Mouse (Mus musculus): ENCODE results near the gene Pclo.
"Not testable (repeated sequence)": the region's sequence is repeated elsewhere in the genome, so short reads cannot be mapped to it uniquely, and the experiment has no call there.

Pclo gene

GRCm38 (mm10) chr5:14691995-14692394 is 177.3 kb downstream of the Pclo start:
- DNase-seq, result no peak

- no peak for DNase-seq
These were observed 182.0 kb downstream of the Pclo start for GRCm38 (mm10) chr5:14696745-14697144.

- DNase-seq, result no peak
These were observed 186.2 kb downstream of the Pclo start for GRCm38 (mm10) chr5:14700900-14701299.

- DNase-seq, result no peak
These were observed 190.7 kb downstream of the Pclo start for GRCm38 (mm10) chr5:14705423-14705822.

- DNase-seq, result no peak
These were observed 192.6 kb downstream of the Pclo start for GRCm38 (mm10) chr5:14707311-14707710.

- DNase-seq, result no peak
These were observed 208.9 kb downstream of the Pclo start for GRCm38 (mm10) chr5:14723576-14723975.

- DNase-seq, result no peak
These were observed 214.0 kb downstream of the Pclo start for GRCm38 (mm10) chr5:14728676-14729253.

- no peak for DNase-seq
These were observed 236.2 kb downstream of the Pclo start for GRCm38 (mm10) chr5:14750882-14751281.

GRCm38 (mm10) chr5:14766686-14767085 is 252.0 kb downstream of the Pclo start:
- DNase-seq, result no peak

- no peak for DNase-seq
These were observed 267.8 kb downstream of the Pclo start for GRCm38 (mm10) chr5:14782362-14783082.

- peak; percentile 25 for DNase-seq
These were observed 279.2 kb downstream of the Pclo start for GRCm38 (mm10) chr5:14793891-14794290.

- DNase-seq, result peak; percentile 29
These were observed 292.4 kb downstream of the Pclo start for GRCm38 (mm10) chr5:14807136-14807535.

- peak; percentile 24 for DNase-seq
These were observed 318.6 kb downstream of the Pclo start for GRCm38 (mm10) chr5:14833165-14833860.

- peak; percentile 57 for DNase-seq
These were observed 319.7 kb downstream of the Pclo start for GRCm38 (mm10) chr5:14834155-14834991.

GRCm38 (mm10) chr5:14853650-14854049 is 338.9 kb downstream of the Pclo start:
- DNase-seq, result no peak

GRCm38 (mm10) chr5:14885291-14885690 is 370.6 kb downstream of the Pclo start:
- DNase-seq, result not testable (repeated sequence)

GRCm38 (mm10) chr5:14892242-14892641 is 377.5 kb downstream of the Pclo start:
- DNase-seq, result no peak

- not testable (repeated sequence) for DNase-seq
These were observed 388.8 kb downstream of the Pclo start for GRCm38 (mm10) chr5:14903539-14903938.
